Mouse (Mus musculus): ENCODE results near the gene Otud1.

Otud1 gene

GRCm38 (mm10) chr2:19682997-19683396, 25.4 kb downstream of the Otud1 start:
- peak in 1 of 2 experiments; percentile 43 for DNase-seq

GRCm38 (mm10) chr2:19685489-19686147, 28.1 kb downstream of the Otud1 start:
- no peak for DNase-seq

GRCm38 (mm10) chr2:19690094-19690493, 32.5 kb downstream of the Otud1 start:
- DNase-seq, result no peak

GRCm38 (mm10) chr2:19699573-19700295, 42.2 kb downstream of the Otud1 start:
- DNase-seq, result no peak

GRCm38 (mm10) chr2:19701386-19701785, 43.8 kb downstream of the Otud1 start:
- DNase-seq, result no peak

- DNase-seq, result no peak
Observed at GRCm38 (mm10) chr2:19703020-19703613, 45.6 kb downstream of the Otud1 start.

- DNase-seq, result no peak
Observed at GRCm38 (mm10) chr2:19703670-19704069, 46.1 kb downstream of the Otud1 start.

DNA sequence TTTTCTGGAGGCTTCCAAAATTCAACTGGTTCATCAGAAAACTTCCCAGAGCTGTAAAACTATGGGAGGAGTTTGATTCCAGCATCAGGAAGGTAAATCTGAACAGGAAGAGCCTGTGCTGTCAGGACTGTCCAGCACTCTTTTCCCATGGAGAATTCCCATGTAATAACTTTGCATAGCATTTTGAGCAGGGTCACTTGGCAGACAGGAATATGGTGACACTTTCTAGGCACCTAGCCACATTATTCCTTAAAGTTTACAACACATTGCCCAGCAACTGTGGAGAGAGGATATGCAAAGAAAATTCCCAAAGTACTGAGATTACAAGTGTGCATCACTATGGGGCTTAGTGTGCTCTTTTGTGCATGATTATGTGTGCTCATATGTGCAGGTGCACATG, 46.7 kb downstream of the Otud1 start:
- DNase-seq, result no peak

DNA sequence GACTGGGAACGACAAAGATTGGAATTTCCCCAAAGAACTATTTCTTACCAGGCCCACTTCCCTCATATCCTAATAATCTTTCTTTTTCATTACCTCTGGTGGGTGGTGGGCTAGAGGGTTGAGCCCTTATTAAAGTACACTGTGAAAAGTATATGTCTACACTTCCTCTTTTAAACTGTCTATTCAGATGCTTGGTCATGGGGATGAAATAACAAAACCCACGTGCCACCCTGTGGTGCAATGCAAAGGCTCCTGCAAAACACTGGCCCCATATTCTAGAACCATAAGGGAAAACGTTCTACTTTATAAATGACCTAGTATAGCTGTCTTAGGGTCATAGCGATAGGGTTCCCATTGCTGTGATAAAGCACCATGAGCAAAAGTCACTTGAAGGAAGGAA, 49.3 kb downstream of the Otud1 start:
- no peak for DNase-seq
